Mouse (Mus musculus): ENCODE results near the gene Slc7a5.

Gene Slc7a5

GRCm38 (mm10) chr8:121907587-121908248 is at the start of gene Slc7a5:
Gene Slc7a5 (minus strand): TSS chr8:121907694.
- in situ Hi-C loops (cut with MboI, MseI): loop anchor here (10.0 kb wide), 1 partner anchor 323 kb away; no protein-coding TSS in a partner anchor

DNA sequence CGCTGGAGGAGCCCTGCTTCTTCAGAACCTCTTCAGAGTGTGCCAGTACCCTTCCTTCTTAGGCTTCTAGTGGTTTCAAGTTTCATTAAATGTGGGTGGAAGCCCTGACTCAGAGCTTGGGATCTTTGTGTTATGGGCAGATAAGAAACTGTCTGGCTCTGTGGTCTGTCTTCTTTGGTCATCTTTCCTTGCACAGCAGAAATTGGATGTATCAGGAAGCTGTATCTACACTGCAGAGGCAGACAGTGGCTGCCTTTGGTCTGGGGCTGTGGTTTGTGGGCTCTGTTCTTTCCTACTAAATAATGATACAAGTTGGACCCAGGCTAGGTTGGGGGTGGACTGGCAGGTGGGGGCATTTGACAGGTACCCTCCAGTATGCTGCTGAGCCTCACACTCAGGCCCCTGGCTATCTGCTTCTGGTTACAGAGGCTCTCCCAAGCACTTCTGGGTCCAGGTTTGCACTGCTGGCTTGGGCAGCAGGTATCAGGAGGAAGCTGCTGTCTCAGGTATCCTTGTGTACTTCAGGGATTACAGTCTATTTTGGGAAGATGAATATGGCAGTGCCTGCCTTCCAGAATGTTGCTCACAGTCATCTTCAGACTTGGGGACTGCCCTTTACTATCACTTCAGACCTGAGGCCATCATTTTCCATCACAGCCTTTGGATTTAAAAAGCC is 48.5 kb upstream of the Slc7a5 start:
- in situ Hi-C loops (cut with MboI, MseI): no loop called here

- in situ Hi-C loops (cut with MboI, MseI): no loop called here
Measured at GRCm38 (mm10) chr8:121954981-121955555, 47.6 kb upstream of the Slc7a5 start.

- in situ Hi-C loops (cut with MboI, MseI): no loop called here
Measured at GRCm38 (mm10) chr8:121953821-121954545, 46.5 kb upstream of the Slc7a5 start.

DNA sequence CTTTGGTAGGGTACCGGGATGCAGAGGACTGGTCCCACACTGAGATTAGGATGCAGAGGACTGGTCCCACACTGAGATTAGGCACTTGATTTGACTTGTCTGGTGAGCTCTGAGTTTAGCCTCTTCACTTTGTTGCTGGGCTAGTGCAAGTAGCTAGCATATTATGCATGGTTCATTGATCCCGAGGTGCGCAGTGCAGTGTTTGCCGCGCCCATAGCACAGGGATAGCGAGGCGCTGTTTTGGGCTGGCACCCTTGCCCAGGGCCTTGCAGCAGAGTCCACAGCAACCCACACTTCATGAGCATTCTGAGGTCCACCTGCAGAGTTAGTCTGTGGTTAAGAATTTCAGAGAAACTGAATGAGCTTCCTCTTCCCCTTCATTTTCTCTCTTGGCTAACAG is 45.3 kb upstream of the Slc7a5 start:
- in situ Hi-C loops (cut with MboI, MseI): no loop called here

- in situ Hi-C loops (cut with MboI, MseI): no loop called here
Measured at GRCm38 (mm10) chr8:121952122-121952521, 44.6 kb upstream of the Slc7a5 start.

- in situ Hi-C loops (cut with MboI, MseI): no loop called here
Measured at GRCm38 (mm10) chr8:121951656-121952009, 44.1 kb upstream of the Slc7a5 start.

DNA sequence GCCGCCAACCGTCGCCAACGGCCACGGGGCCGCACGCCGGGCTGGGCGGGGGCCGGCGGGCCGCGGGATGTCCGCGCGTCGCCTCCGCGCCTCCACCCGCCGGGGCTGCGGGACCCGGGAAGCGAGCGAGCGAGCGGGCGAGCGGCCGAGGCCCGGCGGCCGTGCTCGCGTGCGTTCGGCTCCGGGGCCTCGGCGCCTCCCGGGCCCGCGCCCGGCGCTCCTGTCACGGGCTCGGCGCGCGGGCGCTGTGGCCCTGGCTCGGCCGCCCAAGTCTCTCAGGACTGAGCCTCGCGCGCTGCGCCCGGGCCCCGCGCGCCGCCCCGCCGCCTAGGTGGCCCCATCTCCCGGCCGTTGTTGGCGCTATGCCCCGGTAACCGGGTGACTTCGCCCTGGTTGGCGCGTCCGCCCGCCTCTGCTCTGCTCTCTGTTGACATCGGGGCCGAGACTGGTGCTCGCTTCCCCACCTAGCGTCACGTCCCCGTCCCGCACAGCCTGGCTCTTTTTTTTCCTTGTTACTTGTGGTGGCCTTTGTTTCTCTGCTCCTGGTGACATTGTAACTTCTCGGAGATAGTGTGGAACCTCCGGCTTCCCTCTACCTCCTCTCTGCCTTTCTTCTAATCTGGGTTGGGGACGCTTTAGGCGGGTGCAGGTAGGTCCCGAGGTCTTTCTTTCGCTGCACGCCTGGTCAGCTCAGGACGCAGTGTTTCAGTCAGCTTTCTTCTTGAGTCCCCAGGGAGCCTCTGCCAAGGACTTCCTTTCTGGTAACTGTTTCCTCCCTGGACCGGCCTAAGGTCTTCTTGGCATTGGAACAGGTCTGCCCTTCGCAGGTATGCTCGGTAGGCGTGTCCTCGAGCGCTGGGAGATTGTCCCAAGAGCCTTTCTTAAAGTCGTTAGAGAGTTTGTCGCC is 43.5 kb upstream of the Slc7a5 start:
- in situ Hi-C loops (cut with MboI, MseI): no loop called here

DNA sequence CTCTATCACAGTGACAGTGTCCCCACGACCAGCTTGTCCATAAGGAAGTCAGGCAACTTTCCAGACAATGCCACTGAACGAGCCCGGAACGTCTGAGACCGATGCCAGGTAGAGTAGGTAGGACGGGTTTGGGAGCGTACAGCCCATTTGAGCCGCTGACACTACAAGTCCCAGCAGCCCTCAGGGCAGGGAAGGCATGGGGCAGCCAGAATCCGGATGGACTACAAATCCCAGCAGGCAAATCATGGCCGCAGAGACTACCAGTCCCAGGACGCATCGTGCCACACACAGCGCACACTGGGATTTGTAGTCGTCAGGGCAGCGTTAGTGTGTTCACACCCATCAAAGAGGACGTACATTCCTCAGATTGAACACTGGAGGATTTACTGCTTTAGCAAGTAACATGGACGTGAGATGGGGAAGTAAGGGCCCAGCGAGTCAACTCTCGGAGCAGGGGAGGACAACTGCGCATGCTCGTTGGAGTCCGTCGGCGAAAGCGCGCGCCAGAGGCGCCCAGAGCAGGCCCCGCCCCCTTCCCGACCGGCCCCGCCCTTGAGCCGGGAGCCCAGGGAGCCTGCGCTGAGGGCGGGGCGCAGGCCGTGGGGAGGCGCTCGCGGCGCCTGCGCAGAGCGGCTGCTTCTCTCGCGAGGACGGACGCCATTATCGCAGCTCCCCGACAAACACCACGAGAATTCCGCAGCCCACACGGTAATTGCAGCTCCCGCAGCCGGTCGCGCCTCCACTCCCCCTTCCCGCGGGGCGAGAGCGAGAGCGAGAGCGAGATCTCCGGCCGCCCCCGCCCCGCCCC is 42.7 kb upstream of the Slc7a5 start:
- in situ Hi-C loops (cut with MboI, MseI): no loop called here

DNA sequence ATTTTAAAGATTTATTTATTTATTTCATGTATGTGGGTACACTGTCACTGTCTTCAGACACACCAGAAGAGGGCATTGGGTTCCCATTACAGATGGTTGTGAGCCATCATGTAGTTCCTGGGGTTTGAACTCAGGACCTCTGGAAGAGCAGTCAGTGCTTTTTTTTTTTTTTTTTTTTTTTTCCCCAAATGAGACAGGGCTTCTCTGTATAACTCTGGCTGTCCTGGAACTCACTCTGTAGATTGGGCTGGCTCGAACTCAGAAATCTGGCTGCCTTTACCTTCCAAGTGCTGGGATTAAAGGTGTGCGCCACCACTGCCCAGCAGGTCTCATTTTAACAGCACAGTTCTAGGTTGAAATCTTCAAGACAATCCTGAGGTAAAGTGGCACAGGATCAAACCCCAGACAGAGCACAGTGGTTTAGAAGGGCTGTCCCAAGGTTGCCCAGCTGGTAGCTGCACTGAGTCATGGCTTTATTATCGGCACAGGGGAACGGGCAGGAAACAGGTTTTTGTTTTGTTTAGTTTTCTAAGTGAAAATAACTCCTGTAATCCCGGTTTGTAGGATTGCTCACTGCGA is 41.8 kb upstream of the Slc7a5 start, which contains the start of gene Banp:
Gene Banp, plus strand, starts transcription at position 529 of the 579 bp plus-strand sequence.
- in situ Hi-C loops (cut with MboI, MseI): no loop called here

GRCm38 (mm10) chr8:121948321-121949145 is 41.0 kb upstream of the Slc7a5 start:
- in situ Hi-C loops (cut with MboI, MseI): no loop called here

DNA sequence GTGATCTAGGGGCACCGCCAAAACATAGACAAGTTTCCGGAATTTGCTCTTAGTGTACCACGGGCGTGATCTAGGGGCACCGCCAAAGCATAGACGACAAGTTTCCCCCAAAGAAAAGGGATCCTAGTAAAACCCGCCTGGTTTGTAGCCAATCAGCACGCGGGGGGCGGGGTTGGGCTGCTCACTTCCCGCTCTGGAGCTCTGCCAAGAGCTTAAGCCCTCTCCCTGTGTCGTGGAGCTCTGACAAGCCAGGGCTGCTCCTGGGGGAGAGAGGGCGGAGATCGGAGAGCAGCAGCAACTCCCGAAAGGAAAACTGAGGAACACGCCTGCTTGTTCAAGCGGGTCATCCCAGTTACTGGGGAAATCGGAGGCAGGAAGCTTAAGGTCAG is 40.3 kb upstream of the Slc7a5 start:
- in situ Hi-C loops (cut with MboI, MseI): no loop called here

DNA sequence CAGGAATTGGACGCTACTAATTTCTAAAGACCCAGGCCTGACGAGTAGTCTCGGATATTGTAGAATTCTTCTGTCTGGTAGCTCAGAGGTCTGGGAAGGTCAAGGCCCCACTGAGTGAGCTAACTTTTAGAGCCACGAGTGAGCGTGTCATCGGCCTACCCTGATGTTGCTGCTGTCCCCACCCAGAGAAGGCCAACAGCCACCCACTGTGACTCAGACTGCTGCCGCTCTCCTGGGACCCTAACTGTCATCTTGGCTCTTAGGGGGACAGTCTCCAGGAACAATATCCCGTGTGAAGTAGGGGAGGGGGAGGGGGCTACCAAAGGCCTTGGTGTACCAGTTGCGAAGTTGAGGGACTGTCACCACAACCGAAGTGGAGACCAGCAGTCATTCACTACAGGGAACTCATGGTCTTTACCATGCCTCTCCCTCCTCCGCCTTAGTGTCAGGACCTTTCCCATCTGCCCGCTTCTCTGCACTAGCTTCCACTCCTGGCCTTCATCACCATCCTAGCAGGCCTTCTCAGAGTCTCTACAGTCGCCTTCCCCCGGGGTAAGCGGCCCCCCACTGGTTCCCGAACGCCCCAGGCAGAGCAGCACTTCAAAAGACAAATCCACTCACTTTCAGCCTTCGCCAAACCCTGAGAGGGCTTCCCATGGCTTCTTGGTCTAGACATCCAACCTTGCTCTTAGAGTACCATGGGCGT is 39.7 kb upstream of the Slc7a5 start:
- in situ Hi-C loops (cut with MboI, MseI): no loop called here

GRCm38 (mm10) chr8:121946351-121946750 is 38.9 kb upstream of the Slc7a5 start:
- in situ Hi-C loops (cut with MboI, MseI): no loop called here

DNA sequence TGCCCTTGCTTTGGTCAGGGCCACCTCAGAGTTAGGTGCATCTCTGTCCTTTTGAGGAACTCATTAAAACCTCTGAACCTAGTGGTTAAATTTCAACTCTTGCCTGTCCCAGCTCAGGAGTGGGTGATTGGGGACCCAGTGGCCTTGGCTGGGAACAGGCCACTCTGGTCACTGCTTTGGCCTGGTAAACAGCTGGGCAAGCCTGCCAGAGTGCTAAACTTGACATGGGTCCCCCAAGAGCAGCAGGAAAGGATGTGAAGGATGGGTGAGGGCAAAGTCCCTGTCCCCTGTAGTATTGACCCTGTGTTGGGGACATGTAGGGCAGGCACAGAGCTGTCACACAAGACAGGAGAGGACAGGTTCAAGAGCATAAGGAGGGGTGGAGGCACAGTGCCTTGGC is 37.3 kb upstream of the Slc7a5 start, which contains the start of gene Car5a:
Gene Car5a, minus strand, starts transcription at position 74 of the 400 bp plus-strand sequence.
- in situ Hi-C loops (cut with MboI, MseI): no loop called here

GRCm38 (mm10) chr8:121943716-121944115 is 36.2 kb upstream of the Slc7a5 start:
- in situ Hi-C loops (cut with MboI, MseI): no loop called here

GRCm38 (mm10) chr8:121943057-121943540 is 35.6 kb upstream of the Slc7a5 start:
- in situ Hi-C loops (cut with MboI, MseI): no loop called here

GRCm38 (mm10) chr8:121938732-121939131 is 31.2 kb upstream of the Slc7a5 start:
- in situ Hi-C loops (cut with MboI, MseI): no loop called here

Data from T-helper 1 cell (primary cell).